Mouse (Mus musculus) liver, postnatal 0 days (tissue): ENCODE measurements around the gene Tmem251.

Source experiments
- CTCF ChIP-seq: sonication (generic); IDR thresholded peaks from 2 replicates; pipeline ENCODE4 v1.5.1; 2016; ENCODE audit warnings: antibody characterized with exemption, low read depth
- EP300 ChIP-seq: IDR thresholded peaks from 2 replicates; pipeline ENCODE4 v1.6.1; 2016; ENCODE audit warnings: antibody characterized with exemption, low read depth, mild to moderate bottlenecking

DNA sequence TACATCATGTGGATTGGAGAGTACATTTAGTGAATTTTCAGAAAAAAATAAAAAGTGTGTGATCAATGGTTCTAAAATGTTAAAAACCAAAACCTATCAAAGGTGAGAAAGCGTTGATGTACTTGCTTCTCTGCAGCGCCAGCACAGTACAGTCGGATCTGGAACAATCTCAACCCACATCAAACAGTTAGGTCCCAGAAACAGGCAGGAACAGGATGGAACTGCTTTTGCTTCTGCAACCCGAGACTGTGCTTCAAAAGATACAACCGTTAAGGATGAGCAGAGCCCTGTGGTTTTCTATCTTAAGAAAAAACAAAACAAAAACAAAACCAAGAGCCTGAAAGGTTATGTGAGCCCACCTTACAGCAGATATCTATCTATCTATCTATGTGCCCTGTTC is 39.3 kb downstream of the Tmem251 start:
- TF ChIP-seq CTCF (no peak), EP300 (no peak)
